Mouse (Mus musculus): Measurements from ENCODE around the gene Asic3.

GRCm38 (mm10) chr5:24391864-24392263, 21.3 kb upstream of the Asic3 start, which contains the start of gene Atg9b:
- TF ChIP-seq CTCF (IDR thresholded peaks at IDR 0.05; ENCODE audit: low read depth) (no peak), EP300 (IDR thresholded peaks at IDR 0.05; ENCODE audit: low read depth) (no peak)
